Mouse (Mus musculus) layer of hippocampus, postnatal 25 days (tissue): ENCODE measurements at regions not wholly inside any gene's neighbourhood (a gene's known extent, or its start where the extent isn't known, plus 50 kb on each side); places are given as distances from the start of the nearest gene placed in this dataset.

Source experiments
- DNase-seq, 2 experiments: peaks; one replicate each; pipeline ENCODE4 v3.0.0; 2022; ENCODE audit warnings: mixed read lengths in 2 of 2, low spot score in 1 of 2; ENCODE audit errors: extremely low spot score in 1 of 2

DNA sequence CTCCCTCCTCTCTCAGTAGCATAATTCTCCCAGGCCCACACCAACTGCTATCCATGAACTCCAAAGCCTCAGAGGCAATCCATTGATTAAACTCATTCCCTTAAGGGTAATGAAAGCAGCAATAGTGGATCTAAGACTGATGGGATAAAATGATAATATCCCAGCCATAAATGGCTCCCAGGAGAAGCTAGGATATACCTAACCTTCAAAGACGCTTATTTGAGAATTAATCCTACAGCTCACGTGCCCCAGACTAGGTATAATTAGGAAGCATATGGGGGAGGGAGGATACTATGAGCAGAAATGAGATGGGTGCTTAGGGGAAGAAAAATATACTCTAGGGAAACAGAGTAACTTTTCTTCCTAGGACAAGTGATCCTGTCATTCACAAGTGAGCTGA lies 52.8 kb upstream of the Rnf32 start:
- DNase-seq, result no peak

DNA sequence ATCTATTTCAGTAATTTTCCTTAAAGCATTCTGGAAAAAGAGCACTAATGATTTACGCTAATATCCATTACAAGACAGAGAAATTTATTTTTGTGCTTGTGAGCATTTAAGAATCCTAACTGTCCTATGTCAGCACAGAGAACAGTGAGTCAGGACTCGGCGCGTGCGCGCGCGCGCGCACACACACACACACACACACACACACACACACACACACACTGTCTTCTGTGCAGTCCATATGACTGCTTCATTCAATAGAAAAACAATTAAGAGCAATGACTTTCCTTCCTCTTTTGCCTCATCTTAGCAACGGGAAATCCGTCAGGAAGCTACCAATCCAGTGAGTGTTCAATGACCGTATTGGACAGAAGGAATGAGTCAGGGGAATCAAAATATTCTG lies 53.3 kb upstream of the Rnf32 start:
- no peak for DNase-seq

DNA sequence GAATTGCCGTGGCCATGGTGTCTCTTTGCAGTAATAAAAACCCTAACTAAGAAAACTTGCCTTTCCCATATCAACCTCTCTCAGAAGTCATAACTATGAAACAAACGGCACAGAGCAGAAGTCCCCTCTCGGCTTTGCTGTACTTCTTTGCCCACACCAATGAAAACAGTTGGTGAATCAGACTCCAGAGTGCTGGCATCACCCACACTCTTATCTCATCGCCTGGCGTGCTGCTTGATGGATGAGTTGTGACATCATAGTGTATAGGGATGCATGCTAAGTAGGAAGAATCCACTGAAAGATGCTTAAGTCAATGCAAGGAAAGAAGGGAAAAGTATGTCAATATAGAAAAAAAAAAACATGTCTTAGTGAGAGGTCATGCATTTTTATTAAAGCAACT lies 58.3 kb upstream of the Rnf32 start:
- DNase-seq, result no peak

DNA sequence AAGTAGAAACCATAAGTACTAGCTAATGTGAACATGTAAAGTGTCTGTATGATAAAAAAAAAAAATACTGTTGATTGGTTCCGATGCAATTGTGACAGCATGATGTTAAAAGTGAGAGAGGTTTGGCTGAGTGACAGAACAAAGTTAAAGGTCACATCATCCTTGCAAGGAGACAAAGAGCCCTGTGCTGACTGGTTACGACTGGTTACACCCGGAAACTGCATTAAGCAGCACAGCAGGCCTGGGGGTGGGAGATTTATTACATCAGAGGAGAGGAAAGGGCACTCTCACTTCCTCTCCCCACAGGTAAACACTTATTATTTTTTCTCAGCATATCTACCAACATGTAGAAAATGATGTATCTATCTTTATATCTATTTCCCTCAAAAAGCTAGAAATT lies 63.5 kb upstream of the Rnf32 start:
- DNase-seq, result no peak

DNA sequence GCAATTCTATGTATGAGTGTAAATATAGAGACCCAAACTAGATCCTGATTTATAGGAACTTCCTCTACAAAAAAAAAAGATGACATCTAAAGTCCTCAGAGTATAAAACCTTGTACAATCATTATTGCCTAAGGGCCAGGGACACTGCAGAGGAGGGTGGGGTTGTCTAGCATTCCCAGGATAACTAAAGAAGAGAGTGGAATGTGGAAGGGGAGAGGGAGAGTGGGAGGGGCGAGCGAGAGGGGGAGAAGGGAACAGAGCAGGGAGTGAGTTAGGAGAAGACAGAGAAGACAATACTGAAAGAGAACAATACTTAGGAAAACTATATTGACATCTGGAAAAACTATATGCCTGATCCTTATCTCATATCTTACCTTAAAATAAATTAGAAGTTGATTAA lies 64.0 kb upstream of the Rnf32 start:
- DNase-seq, result no peak

DNA sequence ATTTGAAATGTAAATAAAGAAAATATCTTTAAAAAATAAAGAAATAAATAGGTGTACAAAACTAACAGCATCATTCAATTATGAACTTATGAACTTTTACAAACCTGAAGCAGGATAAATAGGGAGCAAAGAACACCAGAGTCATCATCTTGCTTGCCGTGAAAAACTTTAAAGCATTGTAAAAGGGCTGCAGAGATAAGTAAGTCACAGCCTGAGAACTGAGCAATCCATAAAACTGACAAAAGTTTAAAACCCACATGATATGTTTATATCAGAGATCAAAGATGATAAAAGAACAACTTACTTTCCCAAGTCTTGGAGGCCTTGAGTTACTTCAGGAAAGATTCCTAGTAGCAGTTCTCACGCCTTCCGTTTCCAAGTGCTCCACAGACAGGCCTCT lies 66.1 kb upstream of the Rnf32 start:
- DNase-seq, result no peak

DNA sequence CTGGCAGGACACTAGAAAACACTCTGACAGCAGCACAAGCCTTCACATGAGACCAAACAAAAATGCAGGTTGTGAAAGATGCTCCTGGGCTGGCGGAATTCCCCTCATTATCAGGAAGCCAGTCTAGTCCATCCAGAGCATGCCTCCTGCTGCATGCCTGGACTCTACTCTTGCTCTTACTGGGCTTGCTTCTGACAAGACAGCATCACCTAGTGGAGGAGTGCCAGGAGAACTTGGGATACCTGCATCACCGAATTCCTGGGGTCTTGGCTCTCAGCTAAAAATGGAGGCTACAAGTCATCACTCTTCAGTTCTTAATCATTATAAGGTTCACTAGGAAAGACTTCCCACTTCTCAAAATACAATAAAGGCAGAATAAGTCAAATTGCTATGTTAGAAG lies 78.8 kb upstream of the Rnf32 start:
- no peak for DNase-seq

DNA sequence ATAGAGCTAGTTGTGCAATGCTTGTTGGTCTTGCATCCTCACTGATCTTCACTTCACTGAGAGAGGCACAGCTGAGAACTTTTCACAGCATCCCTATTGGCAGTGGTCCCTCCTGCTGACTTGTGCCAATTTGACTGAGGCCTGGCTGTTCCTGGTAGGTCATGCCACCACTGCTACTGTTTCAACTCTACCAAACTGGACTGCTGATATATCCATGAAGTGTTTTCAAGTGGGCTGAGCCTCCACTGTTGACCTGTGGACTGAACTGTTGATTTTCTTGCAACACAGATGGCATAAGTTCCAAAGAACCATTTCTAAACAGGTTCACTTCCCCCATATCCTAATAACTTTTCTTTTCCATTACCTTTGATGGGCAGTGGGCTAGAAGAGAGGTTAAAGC lies 83.3 kb upstream of the Rnf32 start:
- no peak for DNase-seq

DNA sequence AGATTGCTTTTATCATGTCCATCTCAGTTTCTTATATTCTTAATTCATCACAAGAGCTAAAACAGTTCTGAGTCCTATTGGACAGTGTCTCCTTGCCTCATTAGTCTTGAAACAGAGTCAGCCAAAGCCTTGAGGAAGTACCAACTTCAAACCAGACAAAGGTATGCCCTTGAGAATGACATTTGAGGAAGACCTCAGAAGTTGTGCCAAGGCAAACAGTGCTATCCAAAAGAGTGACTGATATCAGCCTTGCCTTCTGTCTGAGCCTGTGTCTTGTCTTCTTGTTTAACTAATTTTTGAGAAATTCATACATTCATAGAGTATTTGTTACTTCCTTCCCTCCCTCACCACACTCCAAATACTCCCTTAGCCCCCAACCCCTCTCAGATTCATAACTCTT lies 88.5 kb upstream of the Rnf32 start:
- no peak for DNase-seq

DNA sequence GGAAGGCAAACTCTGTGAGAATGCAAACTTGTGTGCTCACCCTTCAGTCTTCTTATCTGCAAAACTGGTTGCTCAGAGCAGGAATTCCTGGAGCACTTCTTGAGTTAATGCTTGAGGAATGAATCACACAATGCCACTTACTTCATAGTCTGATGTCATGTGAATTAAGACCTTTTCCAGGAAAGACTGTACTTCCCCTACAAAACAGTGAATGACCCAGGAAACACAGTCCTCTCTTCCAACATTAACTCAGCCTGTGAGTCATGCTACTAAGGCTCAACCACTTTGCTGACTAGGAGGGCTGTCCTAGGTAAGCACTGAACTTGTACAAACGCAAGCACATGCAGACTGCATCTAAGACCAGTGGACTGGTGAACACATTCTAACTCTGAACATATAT lies 112.5 kb upstream of the Rnf32 start:
- no peak for DNase-seq

DNA sequence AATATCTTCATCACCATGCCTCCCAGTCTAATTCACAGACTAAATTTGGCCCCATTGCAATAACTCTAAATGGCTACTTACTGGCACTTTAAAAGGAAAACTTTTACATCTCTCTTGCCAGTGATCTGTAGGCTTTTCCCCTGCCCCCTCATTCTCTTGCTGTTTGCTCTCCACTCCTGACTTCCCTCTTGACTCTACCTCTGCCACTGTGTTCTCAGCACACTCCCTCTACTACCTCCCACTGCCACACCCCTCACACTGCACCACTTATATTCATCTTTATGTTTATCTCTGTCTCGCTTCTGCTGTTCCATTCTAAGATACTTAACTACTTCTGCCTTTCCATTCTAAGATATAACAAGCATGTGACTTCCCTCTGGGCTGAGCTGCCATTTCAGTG lies 141.4 kb upstream of the Rnf32 start:
- no peak for DNase-seq

DNA sequence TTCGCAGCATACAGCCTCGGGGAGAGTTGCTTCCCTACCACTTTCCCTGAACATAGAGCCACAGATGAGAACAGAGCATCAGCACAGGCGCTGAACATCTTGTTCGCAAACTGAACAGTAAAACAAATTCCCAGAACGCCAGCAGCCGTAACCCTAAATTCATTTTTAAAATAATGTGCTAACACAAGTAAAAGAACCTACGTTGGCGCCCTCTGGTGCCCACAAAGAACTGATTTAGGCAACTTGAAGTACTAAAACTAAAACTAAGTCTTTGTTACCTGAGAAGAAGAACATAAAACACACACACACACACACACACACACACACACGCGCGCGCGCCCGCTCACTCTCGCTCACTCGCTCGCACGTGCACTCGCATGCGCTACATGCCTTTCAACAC lies 159.2 kb upstream of the Rnf32 start:
- DNase-seq, result peak; percentile 35 to 70

DNA sequence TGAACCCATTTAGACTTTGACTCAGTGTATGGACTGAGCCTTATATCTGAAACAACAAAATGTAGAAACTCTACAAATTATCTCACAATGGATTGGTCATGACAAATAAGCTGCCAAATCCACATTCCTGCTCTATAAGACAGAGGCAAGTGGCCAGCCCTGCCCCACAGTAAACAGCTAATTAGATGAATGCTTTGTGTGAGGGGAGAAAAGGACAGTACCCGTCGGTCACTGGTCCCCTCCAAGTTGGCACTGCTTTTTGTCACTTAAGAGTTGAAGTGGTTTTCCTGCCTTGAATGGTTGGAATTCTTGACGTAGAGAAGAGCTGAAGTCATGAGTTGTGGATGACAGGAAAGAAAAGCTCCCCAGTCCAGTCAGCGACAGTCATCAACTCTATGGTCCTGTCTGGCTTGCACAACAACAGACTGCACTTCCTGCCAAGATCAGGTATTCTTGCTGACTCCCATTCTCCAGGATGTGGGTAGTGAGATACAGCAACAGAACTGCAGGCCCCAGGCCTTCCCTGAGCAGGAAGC lies 162.3 kb upstream of the Rnf32 start:
- no peak for DNase-seq

DNA sequence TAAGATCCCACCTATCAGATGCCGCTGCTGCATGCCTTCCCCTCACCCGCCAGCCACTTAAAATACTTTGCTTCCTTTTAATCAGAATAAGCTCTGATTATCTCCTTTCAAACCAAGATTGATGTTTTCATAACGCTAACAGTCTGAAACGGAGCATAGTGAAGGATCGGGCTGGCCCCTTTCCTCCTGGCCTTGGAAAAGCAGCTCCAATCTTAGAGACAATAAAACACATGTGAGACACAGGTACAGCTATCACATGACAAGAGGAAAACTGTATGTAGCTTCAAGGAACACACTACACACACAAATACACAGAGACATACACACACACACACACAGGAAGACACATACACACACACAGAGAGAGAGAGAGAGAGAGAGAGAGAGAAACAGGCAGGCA lies 165.3 kb upstream of the Rnf32 start:
- DNase-seq, result no peak

DNA sequence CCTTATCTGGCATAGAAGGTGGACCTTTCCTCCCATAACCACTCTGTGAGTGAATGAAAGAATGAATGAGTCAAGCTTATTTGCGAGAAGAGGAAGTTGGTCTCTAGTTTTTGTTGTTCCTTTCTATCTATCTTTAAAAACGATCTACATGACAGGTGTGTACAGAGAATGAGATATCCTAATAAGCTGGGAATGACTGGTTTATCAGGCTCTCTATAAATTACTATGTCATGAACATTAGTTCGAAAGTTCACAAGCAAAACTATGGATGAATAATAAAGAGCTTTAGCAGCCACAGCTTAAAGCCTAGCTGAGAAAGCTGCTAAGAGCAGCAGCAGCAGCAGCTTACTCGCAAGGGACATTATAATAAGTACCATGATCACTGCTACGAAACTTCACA lies 165.8 kb upstream of the Rnf32 start:
- no peak for DNase-seq

DNA sequence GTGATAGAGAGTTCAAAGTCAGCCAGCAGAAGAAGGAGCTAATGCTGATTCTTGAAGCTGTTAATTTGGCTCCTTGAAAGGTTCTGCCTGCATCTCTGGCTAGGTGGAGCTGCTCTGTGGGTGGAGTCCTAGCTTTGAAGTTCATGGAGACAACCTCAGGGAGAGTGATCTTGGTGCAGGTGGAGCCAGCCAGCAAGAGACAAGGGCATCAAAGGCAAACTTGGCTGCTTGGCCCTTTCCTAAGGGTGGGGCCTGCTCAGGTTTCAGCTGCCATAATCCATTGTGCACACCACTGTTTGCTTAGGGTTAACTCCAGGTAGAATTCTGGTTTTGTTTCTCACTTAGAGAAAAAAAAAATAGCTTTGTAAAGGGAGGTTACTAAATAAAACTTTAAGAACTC lies 170.7 kb upstream of the Rnf32 start:
- no peak for DNase-seq

DNA sequence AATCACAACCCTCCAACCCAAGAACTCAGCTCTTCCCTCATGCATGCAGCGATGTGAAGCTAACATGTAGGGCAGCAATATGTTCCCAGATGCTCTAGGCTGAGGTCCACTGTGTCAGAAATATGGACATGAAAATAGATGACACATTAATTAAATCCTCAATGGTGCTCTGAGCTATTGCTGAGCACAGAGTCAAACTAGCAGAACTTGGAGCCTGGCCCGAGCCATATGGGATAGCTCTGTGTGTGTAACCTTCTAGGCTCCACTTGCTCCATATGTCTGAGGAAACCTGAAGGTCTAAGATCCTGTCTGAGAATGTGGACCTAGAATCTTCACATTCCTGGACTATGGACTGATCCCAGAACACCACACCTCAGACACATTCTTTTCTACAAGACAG lies 203.0 kb upstream of the Rnf32 start:
- DNase-seq, result no peak

DNA sequence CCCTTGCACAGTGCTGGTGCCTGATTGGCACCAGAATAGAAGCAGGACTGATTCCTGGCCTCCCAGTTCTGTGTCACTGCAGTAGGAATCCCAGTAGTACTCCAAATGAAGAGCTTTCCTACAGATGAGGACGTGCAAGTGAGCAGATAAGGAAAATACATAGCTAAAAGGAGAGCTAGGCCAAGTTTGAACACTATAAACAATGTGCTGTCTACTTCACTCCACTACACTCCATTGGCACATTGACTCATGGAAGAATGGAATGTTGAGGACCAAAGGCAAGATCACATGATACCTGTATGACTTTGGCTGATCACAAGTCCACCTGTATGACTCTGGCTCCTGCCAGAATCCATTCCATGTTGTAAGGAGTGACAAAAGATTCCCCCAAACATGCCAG lies 215.9 kb upstream of the Rnf32 start:
- DNase-seq, result no peak

DNA sequence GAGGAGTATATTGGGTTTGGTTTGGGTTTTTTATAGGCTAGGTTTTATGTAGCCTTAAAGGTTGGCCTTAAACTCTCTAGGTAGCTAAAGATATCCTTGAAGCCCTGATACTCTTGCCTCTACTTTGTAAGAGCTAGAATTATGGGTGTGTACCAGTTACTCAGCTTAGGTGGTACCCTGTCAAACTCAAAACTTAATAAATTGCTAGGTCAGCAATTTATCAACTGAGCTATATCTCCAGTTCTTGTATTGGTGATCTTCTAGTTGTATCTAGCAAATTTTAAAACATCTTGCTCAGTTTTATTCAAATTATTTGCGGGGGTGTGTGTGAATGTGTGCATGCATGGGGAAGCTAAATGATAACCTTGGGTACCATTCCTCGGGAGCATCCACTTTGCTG lies 225.4 kb upstream of the Rnf32 start:
- no peak for DNase-seq

DNA sequence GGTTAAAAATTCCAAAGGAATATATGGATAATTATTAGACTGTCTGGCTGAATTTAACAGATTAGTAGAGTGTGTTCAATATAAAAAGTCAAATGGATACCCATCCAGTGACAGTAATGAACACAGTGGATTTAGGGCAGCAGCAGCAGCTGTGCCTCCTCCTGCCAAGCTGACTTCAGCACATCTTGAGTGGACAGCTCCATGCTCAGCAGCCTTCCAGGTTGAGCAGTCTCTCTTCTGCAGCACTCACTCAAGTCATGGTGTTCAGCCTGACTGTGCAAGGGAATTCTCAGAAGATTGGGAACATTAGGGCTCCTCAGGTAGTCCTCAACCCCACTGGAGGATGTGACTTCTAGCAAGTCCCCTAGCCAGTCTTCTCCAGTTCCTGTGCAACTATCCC lies 240.8 kb upstream of the Rnf32 start:
- DNase-seq, result no peak

DNA sequence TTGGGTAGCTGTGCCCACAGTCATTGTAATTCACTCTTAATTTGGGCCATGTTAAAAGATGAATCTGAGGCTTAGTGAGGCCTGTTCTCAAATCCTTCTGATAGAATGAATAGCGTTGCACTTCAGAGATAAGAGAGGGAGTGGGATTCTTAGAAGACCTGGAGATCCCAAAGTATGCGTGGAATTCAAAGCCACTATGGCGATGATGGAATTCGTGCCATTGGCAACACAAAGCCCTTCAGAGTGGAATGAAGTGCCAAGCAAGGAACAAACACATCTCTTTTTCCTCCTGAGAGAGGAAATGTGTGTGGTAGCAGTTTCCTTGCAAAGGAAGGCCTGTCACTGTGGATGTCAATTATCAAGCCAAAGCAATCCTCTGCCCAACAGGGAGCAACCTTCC lies 248.3 kb upstream of the Rnf32 start:
- no peak for DNase-seq

DNA sequence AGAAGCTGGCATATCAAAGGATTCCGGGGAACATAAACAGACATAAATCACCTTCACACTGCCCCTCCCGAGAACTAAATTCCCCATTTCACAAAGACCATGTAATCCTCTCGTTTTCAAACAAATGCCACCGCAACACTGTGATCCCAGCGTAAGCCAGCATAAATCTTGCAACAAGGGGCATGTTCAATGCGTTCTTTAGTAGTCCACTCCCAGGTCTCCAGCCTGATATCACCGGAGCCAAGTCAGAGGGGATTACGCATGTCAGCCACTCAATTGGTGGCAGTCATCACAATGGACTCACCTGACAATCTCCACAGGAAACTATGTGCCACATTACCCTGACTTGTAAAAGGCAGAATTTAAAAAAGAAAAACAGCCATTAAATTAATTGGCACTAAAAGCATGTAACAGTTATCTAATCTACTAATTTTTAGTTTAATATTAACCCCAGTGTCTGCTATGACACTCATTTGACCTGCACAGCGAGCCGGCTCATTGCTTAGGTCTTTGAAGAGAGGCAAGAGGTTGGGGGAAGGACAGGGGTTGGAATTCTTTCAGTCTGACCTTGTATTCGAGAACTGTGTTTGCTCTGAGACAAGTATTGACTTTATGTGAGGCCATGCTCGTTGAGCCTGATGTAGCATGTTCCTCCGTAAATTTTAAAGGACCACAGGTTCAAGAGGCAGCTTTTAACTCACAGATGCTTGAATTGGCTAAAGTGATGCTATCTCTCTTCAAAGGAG lies 252.0 kb upstream of the Rnf32 start:
- DNase-seq, result no peak

DNA sequence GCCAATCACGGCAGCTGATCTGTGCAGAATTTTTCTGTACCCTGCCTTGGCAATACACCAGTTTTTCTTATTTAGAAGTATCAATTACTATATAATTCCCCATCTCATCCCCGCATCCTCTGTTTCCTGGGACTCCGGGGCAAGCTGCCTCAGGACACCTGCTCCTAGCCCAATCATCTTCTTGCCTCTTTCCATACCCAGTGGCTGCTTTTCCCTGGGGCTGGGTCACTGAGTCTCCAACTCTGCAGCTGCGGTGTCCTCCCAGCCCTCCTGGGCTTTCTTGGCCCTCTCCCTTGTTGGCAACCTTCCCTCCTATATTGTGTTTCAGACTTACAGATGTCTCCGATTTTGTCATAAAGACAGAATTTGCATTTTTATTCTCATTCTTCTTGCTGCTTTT lies 254.8 kb upstream of the Rnf32 start:
- no peak for DNase-seq
